Mouse (Mus musculus) forebrain, embryonic 13.5 days (tissue): ENCODE results near the gene Anks1b. TPM values are rescaled to one million over a fixed set of nuclear protein-coding genes. Genes with fewer than 3 reads are reported as not detected.

ENCODE experiments used
- ATAC-seq: fragments of 200-750 bp; cut with Nextera tagmentation; 2 replicates; pipeline ENCODE4 v1.8.0; 2017
- H3K27ac ChIP-seq: fragments of 300-500 bp; sonication (generic); 2 replicates; pipeline ENCODE4 v1.5.1; 2015; ENCODE audit warnings: inconsistent platforms, mild to moderate bottlenecking, moderate library complexity
- H3K27me3 ChIP-seq: fragments of 300-500 bp; sonication (generic); 2 replicates; pipeline ENCODE4 v1.6.1; 2015; ENCODE audit warnings: mild to moderate bottlenecking, inconsistent platforms
- H3K36me3 ChIP-seq: fragments of 300-500 bp; sonication (generic); 2 replicates; pipeline ENCODE4 v1.6.1; 2015; ENCODE audit warnings: mild to moderate bottlenecking, inconsistent platforms; ENCODE audit not compliant: poor library complexity, severe bottlenecking
- H3K4me1 ChIP-seq: fragments of 300-500 bp; sonication (generic); 2 replicates; pipeline ENCODE4 v1.6.1; 2015; ENCODE audit warnings: inconsistent platforms
- H3K4me2 ChIP-seq: fragments of 300-500 bp; sonication (generic); 2 replicates; pipeline ENCODE4 v1.6.1; 2015; ENCODE audit warnings: inconsistent platforms, mild to moderate bottlenecking, moderate library complexity
- H3K4me3 ChIP-seq: fragments of 300-500 bp; sonication (generic); 2 replicates; pipeline ENCODE4 v1.5.1; 2015; ENCODE audit warnings: mild to moderate bottlenecking, inconsistent platforms
- H3K9ac ChIP-seq: fragments of 300-500 bp; sonication (generic); 2 replicates; pipeline ENCODE4 v1.6.1; 2015; ENCODE audit warnings: mild to moderate bottlenecking, inconsistent platforms
- H3K9me3 ChIP-seq: fragments of 300-500 bp; sonication (generic); replicated peaks from 2 replicates; pipeline ENCODE4 v1.6.1; 2016; ENCODE audit warnings: inconsistent platforms
- WGBS: fragments of 180-500 bp; shearing (Covaris S2); methylation state at CpG from one replicate; pipeline ENCODE4 v1.1.7; 2015; 5-methylcytosine and 5-hydroxymethylcytosine counted together
- polyA plus RNA-seq: library from polyadenylated mRNA; unstranded; fragments of >200 nt; fragmentation: Nextera tagmentation; extraction: Ambion mirVana; gene quantifications from 2 replicates; pipeline ENCODE4 v1.2.1, GENCODE M21; 2015

Anks1b gene
- polyA plus RNA-seq, 1 experiment from 2014 or later = 28.7 TPM

- WGBS = 24% methylated on average over 7 of the region's 7 CpGs
- ATAC-seq = 0 out of 2 replicates have a peak, but pooled peaks have one; percentile 33
- no peaks in the 10 kb centered on the region for H3K9me3 ChIP-seq
- no peak overlapping the region for H3K9ac ChIP-seq
- H3K4me1 ChIP-seq = no peaks in the 10 kb centered on the region
- H3K4me2 ChIP-seq = no peak overlapping the region
- H3K27me3 ChIP-seq = no peaks in the 10 kb centered on the region
- H3K36me3 ChIP-seq = no peaks in the 10 kb centered on the region
- no peak overlapping the region for H3K4me3 ChIP-seq
- H3K27ac ChIP-seq = no peak overlapping the region
Measured at GRCm38 (mm10) chr10:90081630-90082029, 208.3 kb downstream of the Anks1b start.

- Histone ChIP-seq H3K4me2 (no peak overlapping the region), H3K4me1 (no peaks in the 10 kb centered on the region), H3K9ac (no peak overlapping the region), H3K36me3 (no peaks in the 10 kb centered on the region), H3K9me3 (no peaks in the 10 kb centered on the region), H3K4me3 (no peak overlapping the region), H3K27me3 (no peaks in the 10 kb centered on the region), H3K27ac (no peak overlapping the region)
- WGBS = 40% methylated on average over 6 of the region's 6 CpGs
- peak; percentile 30; the same call in 1 of the 2 replicates for ATAC-seq
Measured at GRCm38 (mm10) chr10:90093877-90094276, 220.6 kb downstream of the Anks1b start.

GRCm38 (mm10) chr10:90112662-90113061 is 239.4 kb downstream of the Anks1b start:
- Histone ChIP-seq H3K9me3 (no peaks in the 10 kb centered on the region), H3K4me2 (no peak overlapping the region), H3K9ac (no peak overlapping the region), H3K4me3 (no peak overlapping the region), H3K36me3 (no peaks in the 10 kb centered on the region), H3K27me3 (no peaks in the 10 kb centered on the region), H3K27ac (no peak overlapping the region), H3K4me1 (no peaks in the 10 kb centered on the region)
- no peak for ATAC-seq
- 74% methylated on average over 5 of the region's 5 CpGs for WGBS

- no peaks in the 10 kb centered on the region for H3K27me3 ChIP-seq
- H3K9ac ChIP-seq = no peak overlapping the region
- no peaks in the 10 kb centered on the region for H3K4me1 ChIP-seq
- H3K4me3 ChIP-seq = no peak overlapping the region
- no peak for ATAC-seq
- H3K36me3 ChIP-seq = no peaks in the 10 kb centered on the region
- H3K9me3 ChIP-seq = no peaks in the 10 kb centered on the region
- H3K27ac ChIP-seq = no peak overlapping the region
- no peak overlapping the region for H3K4me2 ChIP-seq
- WGBS = 91% methylated on average over 3 of the region's 3 CpGs
Measured at GRCm38 (mm10) chr10:90116867-90117266, 243.6 kb downstream of the Anks1b start.

GRCm38 (mm10) chr10:90117836-90118235 is 244.5 kb downstream of the Anks1b start:
- no peak for ATAC-seq
- Histone ChIP-seq H3K36me3 (no peaks in the 10 kb centered on the region), H3K4me1 (no peaks in the 10 kb centered on the region), H3K9me3 (no peaks in the 10 kb centered on the region), H3K4me3 (no peak overlapping the region), H3K4me2 (no peak overlapping the region), H3K9ac (no peak overlapping the region), H3K27ac (no peak overlapping the region), H3K27me3 (no peaks in the 10 kb centered on the region)
- 91% methylated on average over 2 of the region's 2 CpGs for WGBS

- no peak overlapping the region for H3K4me3 ChIP-seq
- H3K4me2 ChIP-seq = no peak overlapping the region
- H3K9ac ChIP-seq = no peak overlapping the region
- ATAC-seq = no peak
- no peak overlapping the region for H3K27ac ChIP-seq
- no peaks in the 10 kb centered on the region for H3K4me1 ChIP-seq
- H3K27me3 ChIP-seq = no peaks in the 10 kb centered on the region
- H3K36me3 ChIP-seq = no peaks in the 10 kb centered on the region
- H3K9me3 ChIP-seq = peaks cover 7% of the 10 kb centered on the region
Measured at GRCm38 (mm10) chr10:90137538-90137937, 264.2 kb downstream of the Anks1b start.

GRCm38 (mm10) chr10:90140947-90141346 is 267.6 kb downstream of the Anks1b start:
- no peak for ATAC-seq

GRCm38 (mm10) chr10:90144444-90144843 is 271.1 kb downstream of the Anks1b start:
- Histone ChIP-seq H3K9me3 (peaks cover 9% of the 10 kb centered on the region; the same call in 1 of the 2 replicates), H3K9ac (no peak overlapping the region), H3K27me3 (no peaks in the 10 kb centered on the region), H3K36me3 (no peaks in the 10 kb centered on the region), H3K27ac (no peak overlapping the region), H3K4me3 (no peak overlapping the region), H3K4me1 (no peaks in the 10 kb centered on the region), H3K4me2 (no peak overlapping the region)
- 92% methylated on average over 1 of the region's 1 CpGs for WGBS
- no peak for ATAC-seq

More at GRCm38 (mm10) chr10:90140947-90141346, 267.6 kb downstream of the Anks1b start:
- no peaks in the 10 kb centered on the region for H3K36me3 ChIP-seq
- no peak overlapping the region for H3K9ac ChIP-seq
- H3K9me3 ChIP-seq = no peaks in the 10 kb centered on the region
- H3K4me1 ChIP-seq = no peaks in the 10 kb centered on the region
- H3K27me3 ChIP-seq = no peaks in the 10 kb centered on the region
- H3K27ac ChIP-seq = no peak overlapping the region
- no peak overlapping the region for H3K4me2 ChIP-seq
- no peak overlapping the region for H3K4me3 ChIP-seq

GRCm38 (mm10) chr10:90151510-90151909 is 278.2 kb downstream of the Anks1b start:
- H3K36me3 ChIP-seq = no peaks in the 10 kb centered on the region
- ATAC-seq = no peak
- no peak overlapping the region for H3K4me3 ChIP-seq
- no peak overlapping the region for H3K27ac ChIP-seq
- H3K4me2 ChIP-seq = no peak overlapping the region
- H3K9ac ChIP-seq = no peak overlapping the region
- peaks cover 9% of the 10 kb centered on the region; the same call in 1 of the 2 replicates for H3K9me3 ChIP-seq
- no peaks in the 10 kb centered on the region for H3K27me3 ChIP-seq
- no peaks in the 10 kb centered on the region for H3K4me1 ChIP-seq

- Histone ChIP-seq H3K4me3 (no peak overlapping the region), H3K4me2 (no peak overlapping the region), H3K4me1 (no peaks in the 10 kb centered on the region), H3K36me3 (no peaks in the 10 kb centered on the region), H3K9ac (no peak overlapping the region), H3K27me3 (no peaks in the 10 kb centered on the region), H3K27ac (no peak overlapping the region), H3K9me3 (no peaks in the 10 kb centered on the region)
- WGBS = 90% methylated on average over 6 of the region's 6 CpGs
- ATAC-seq = no peak
Measured at GRCm38 (mm10) chr10:90169941-90170580, 296.8 kb downstream of the Anks1b start.

- Histone ChIP-seq H3K4me3 (no peak overlapping the region), H3K27me3 (no peaks in the 10 kb centered on the region), H3K9ac (no peak overlapping the region), H3K4me2 (no peak overlapping the region), H3K27ac (no peak overlapping the region), H3K9me3 (no peaks in the 10 kb centered on the region), H3K36me3 (no peaks in the 10 kb centered on the region), H3K4me1 (no peaks in the 10 kb centered on the region)
- 54% methylated on average over 5 of the region's 5 CpGs for WGBS
- ATAC-seq = no peak
Measured at GRCm38 (mm10) chr10:90190366-90190765, 317.1 kb downstream of the Anks1b start.

- no peaks in the 10 kb centered on the region for H3K4me1 ChIP-seq
- ATAC-seq = no peak
- no peak overlapping the region for H3K4me3 ChIP-seq
- H3K4me2 ChIP-seq = no peak overlapping the region
- 92% methylated on average over 5 of the region's 5 CpGs for WGBS
- H3K36me3 ChIP-seq = no peaks in the 10 kb centered on the region
- H3K9ac ChIP-seq = no peak overlapping the region
- H3K9me3 ChIP-seq = no peaks in the 10 kb centered on the region
- H3K27ac ChIP-seq = no peak overlapping the region
- no peaks in the 10 kb centered on the region for H3K27me3 ChIP-seq
Measured at GRCm38 (mm10) chr10:90196936-90197335, 323.6 kb downstream of the Anks1b start.

GRCm38 (mm10) chr10:90210044-90210443 is 336.7 kb downstream of the Anks1b start:
- no peaks in the 10 kb centered on the region for H3K4me1 ChIP-seq
- no peak overlapping the region for H3K4me3 ChIP-seq
- no peak for ATAC-seq
- no peak overlapping the region for H3K9ac ChIP-seq
- WGBS = 92% methylated on average over 6 of the region's 6 CpGs
- no peaks in the 10 kb centered on the region for H3K9me3 ChIP-seq
- H3K4me2 ChIP-seq = no peak overlapping the region
- H3K27me3 ChIP-seq = no peaks in the 10 kb centered on the region
- H3K27ac ChIP-seq = no peak overlapping the region
- H3K36me3 ChIP-seq = no peaks in the 10 kb centered on the region
